ENCODE assay signal across 5 mouse cellular contexts in the genomic region with DNA sequence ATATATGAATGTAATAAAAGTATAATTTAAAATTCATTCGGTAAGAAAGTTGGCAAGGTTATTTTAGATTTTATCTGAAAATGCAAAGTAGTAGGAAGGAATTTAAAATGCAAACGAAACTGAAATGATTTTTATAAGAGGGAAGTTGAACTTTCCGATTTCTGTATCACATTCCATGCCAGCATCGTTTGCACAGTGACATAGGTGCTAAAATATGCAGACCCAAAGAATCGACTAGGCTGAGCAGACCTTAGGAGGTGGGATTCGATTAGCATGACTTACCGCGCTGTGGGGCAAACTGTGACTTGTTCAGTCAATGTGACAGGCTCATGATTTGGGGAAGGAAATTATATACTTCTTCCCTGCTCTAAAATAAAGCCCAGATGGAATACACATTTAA.
"Had no signal": no experiment of that assay in that cellular context is flagged by ENCODE, and none has a peak within 500 bp of the region (broad histone marks: within the 10 kb centered on the region; RNA-seq: fewer than 3 reads in every experiment).

No protein-coding gene starts in this region.

- H3K36me3 ChIP-seq: liver, embryonic 13.5 days; lung, embryonic 15.5 days had no signal

- H3K9ac ChIP-seq: liver, embryonic 13.5 days; lung, embryonic 15.5 days had no signal

- H3K9me3 ChIP-seq: liver, embryonic 13.5 days; lung, embryonic 15.5 days had no signal

- H3K27me3 ChIP-seq: liver, embryonic 13.5 days; lung, embryonic 15.5 days had no signal

- H3K27ac ChIP-seq: left cerebral cortex, adult 2 months; liver, embryonic 13.5 days; lung, embryonic 15.5 days; stomach, postnatal 0 days had no signal

- H3K4me1 ChIP-seq: liver, embryonic 13.5 days; lung, embryonic 15.5 days had no signal

- H3K4me3 ChIP-seq: left cerebral cortex, adult 2 months; liver, embryonic 13.5 days; lung, embryonic 15.5 days had no signal

- H3K4me2 ChIP-seq: liver, embryonic 13.5 days; lung, embryonic 15.5 days; midbrain, embryonic 11.5 days had no signal
